Mouse (Mus musculus): ENCODE measurements around the gene Adamts15.

- TF ChIP-seq CTCF (IDR thresholded peaks at IDR 0.05; ENCODE audit: low read depth) (no peak), EP300 (IDR thresholded peaks at IDR 0.05; ENCODE audit: low read depth) (no peak)
Observed at GRCm38 (mm10) chr9:30902152-30902551, 20.1 kb downstream of the Adamts15 start.
